Mouse (Mus musculus) kidney, embryonic 15.5 days (tissue): ENCODE measurements at regions not wholly inside any gene's neighbourhood (a gene's known extent, or its start where the extent isn't known, plus 50 kb on each side); places are given as distances from the start of the nearest gene placed in this dataset.

Experiments used
- ATAC-seq: fragments of 200-750 bp; cut with Nextera tagmentation; replicated peaks from 2 replicates; pipeline ENCODE4 v1.8.0; 2017; ENCODE audit warnings: moderate TSS enrichment; ENCODE audit not compliant: low FRiP score
- H3K27ac ChIP-seq: fragments of 300-500 bp; sonication (generic); 2 replicates; pipeline ENCODE4 v1.5.1; 2015; ENCODE audit warnings: mild to moderate bottlenecking, inconsistent platforms
- H3K27me3 ChIP-seq: fragments of 300-500 bp; sonication (generic); 2 replicates; pipeline ENCODE4 v1.6.1; 2015; ENCODE audit warnings: inconsistent platforms
- H3K36me3 ChIP-seq: fragments of 300-500 bp; sonication (generic); 2 replicates; pipeline ENCODE4 v1.6.1; 2015; ENCODE audit warnings: inconsistent platforms
- H3K4me1 ChIP-seq: fragments of 300-500 bp; sonication (generic); 2 replicates; pipeline ENCODE4 v1.6.1; 2015; ENCODE audit warnings: inconsistent platforms
- H3K4me2 ChIP-seq: fragments of 300-500 bp; sonication (generic); 2 replicates; pipeline ENCODE4 v1.6.1; 2015; ENCODE audit warnings: moderate library complexity, mild to moderate bottlenecking, inconsistent platforms
- H3K4me3 ChIP-seq: fragments of 300-500 bp; sonication (generic); replicated peaks from 2 replicates; pipeline ENCODE4 v1.5.1; 2015; ENCODE audit warnings: mild to moderate bottlenecking, inconsistent platforms
- H3K9ac ChIP-seq: fragments of 300-500 bp; sonication (generic); 2 replicates; pipeline ENCODE4 v1.6.1; 2015; ENCODE audit warnings: mild to moderate bottlenecking, inconsistent platforms
- H3K9me3 ChIP-seq: fragments of 300-500 bp; sonication (generic); replicated peaks from 2 replicates; pipeline ENCODE4 v1.6.1; 2016; ENCODE audit warnings: inconsistent platforms
- WGBS: fragments of 180-500 bp; shearing (Covaris S2); methylation state at CpG from one replicate; pipeline ENCODE4 v1.1.7; 2015; ENCODE audit warnings: mixed read lengths; 5-methylcytosine and 5-hydroxymethylcytosine counted together

GRCm38 (mm10) chrX:58244544-58244943 lies 222.0 kb downstream of the Zic3 start:
- Histone ChIP-seq H3K9me3 (no peaks in the 10 kb centered on the region), H3K4me2 (no peak overlapping the region), H3K27ac (no peak overlapping the region), H3K4me3 (no peak overlapping the region), H3K9ac (no peak overlapping the region), H3K36me3 (no peaks in the 10 kb centered on the region), H3K27me3 (no peaks in the 10 kb centered on the region), H3K4me1 (no peaks in the 10 kb centered on the region)
- ATAC-seq: no peak
- 62% methylated on average over 2 of the region's 2 CpGs for WGBS

- no peak overlapping the region for H3K27ac ChIP-seq
- no peak overlapping the region for H3K9ac ChIP-seq
- peak; percentile 70 for ATAC-seq
- peak overlapping the region; percentile 31 for H3K4me2 ChIP-seq
- H3K4me3 ChIP-seq: no peak overlapping the region
- no peaks in the 10 kb centered on the region for H3K36me3 ChIP-seq
- no peaks in the 10 kb centered on the region for H3K9me3 ChIP-seq
- H3K4me1 ChIP-seq: no peaks in the 10 kb centered on the region
- H3K27me3 ChIP-seq: no peaks in the 10 kb centered on the region
- 33% methylated on average over 8 of the region's 8 CpGs for WGBS
These were observed 233.5 kb downstream of the Zic3 start for GRCm38 (mm10) chrX:58256043-58256442.

DNA sequence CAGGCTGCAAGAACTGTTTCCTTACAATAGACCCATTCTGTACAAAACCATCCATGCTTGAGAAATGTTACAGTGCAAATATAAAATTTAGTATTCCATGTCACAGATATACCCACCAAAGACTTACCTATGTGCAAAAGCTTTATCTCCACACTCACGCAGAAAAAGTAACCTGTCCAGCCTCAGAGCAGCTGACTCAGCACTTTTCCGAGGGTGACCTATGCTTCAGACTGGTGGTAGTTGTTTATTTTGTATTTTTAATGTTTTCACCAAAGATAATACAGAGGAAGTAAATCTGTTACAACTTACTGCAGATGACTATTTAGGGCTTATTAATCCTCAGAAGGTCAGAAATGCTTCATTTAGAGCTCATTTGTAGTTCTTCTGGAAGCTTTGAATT lies 260.4 kb downstream of the Zic3 start:
- Histone ChIP-seq H3K9ac (no peak overlapping the region), H3K27me3 (no peaks in the 10 kb centered on the region), H3K9me3 (no peaks in the 10 kb centered on the region), H3K27ac (no peak overlapping the region), H3K4me1 (no peaks in the 10 kb centered on the region), H3K4me2 (no peak overlapping the region), H3K4me3 (no peak overlapping the region), H3K36me3 (no peaks in the 10 kb centered on the region)
- WGBS: 87% methylated on average over 2 of the region's 2 CpGs
- ATAC-seq: no peak

GRCm38 (mm10) chrX:58322832-58323231 lies 300.3 kb downstream of the Zic3 start:
- H3K4me3 ChIP-seq: no peak overlapping the region
- no peaks in the 10 kb centered on the region for H3K36me3 ChIP-seq
- H3K9me3 ChIP-seq: no peaks in the 10 kb centered on the region
- H3K4me2 ChIP-seq: no peak overlapping the region
- H3K4me1 ChIP-seq: no peaks in the 10 kb centered on the region
- H3K27ac ChIP-seq: no peak overlapping the region
- no peak for ATAC-seq
- no peak overlapping the region for H3K9ac ChIP-seq
- H3K27me3 ChIP-seq: no peaks in the 10 kb centered on the region

DNA sequence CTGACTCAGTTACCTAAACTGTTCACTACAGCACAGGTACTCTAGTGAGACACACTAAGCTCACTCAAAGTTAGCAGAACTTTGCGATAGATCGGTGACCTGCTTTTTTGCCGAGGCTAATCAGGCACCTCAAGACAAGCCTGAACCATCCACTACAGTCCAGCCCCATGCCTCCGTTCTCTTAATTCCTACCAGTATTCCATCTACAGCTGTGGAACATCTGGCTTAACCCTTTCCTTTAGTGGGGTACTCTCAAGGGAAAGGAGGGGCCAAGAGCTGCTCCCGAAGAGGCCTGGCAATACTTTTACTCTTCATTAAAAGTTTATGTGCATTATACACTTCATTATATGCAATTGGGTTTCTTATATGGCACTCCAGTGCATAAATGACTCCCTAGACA lies 329.1 kb downstream of the Zic3 start:
- Histone ChIP-seq H3K9ac (no peak overlapping the region), H3K27me3 (no peaks in the 10 kb centered on the region), H3K4me1 (no peaks in the 10 kb centered on the region), H3K9me3 (no peaks in the 10 kb centered on the region), H3K4me2 (no peak overlapping the region), H3K27ac (no peak overlapping the region), H3K4me3 (no peak overlapping the region), H3K36me3 (no peaks in the 10 kb centered on the region)
- WGBS: 91% methylated on average over 5 of the region's 5 CpGs
- no peak for ATAC-seq

DNA sequence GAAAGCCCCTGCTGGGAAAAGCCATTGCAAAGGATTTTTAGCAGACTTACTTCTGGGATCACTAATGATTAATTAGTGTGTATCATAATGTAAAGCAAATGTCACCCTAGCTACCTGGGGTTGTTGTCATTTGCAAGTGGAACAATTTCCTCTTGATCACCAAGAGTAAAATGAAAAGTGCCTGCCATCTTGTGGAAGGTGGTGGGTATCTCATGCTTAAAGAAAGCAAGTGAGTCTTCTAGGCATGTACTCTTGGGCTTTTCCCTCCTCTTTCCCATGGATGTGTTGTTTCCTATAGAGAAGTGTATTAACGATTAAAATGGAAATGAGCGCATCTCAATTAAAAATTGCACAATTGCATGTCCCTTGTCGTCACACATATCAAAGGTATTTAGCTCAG lies 355.4 kb downstream of the Zic3 start:
- no peak for ATAC-seq
- H3K36me3 ChIP-seq: no peaks in the 10 kb centered on the region
- no peaks in the 10 kb centered on the region for H3K4me1 ChIP-seq
- no peak overlapping the region for H3K9ac ChIP-seq
- H3K27me3 ChIP-seq: no peaks in the 10 kb centered on the region
- no peak overlapping the region for H3K27ac ChIP-seq
- H3K9me3 ChIP-seq: no peaks in the 10 kb centered on the region
- WGBS: 57% methylated on average over 3 of the region's 3 CpGs
- H3K4me3 ChIP-seq: no peak overlapping the region
- no peak overlapping the region for H3K4me2 ChIP-seq
